Mouse (Mus musculus) cerebellum, adult 11-12 months (tissue): Measurements from ENCODE around the gene Ide.

Experiments
- DNase-seq: peaks from one replicate; pipeline ENCODE4 v3.0.0; 2022

The Ide gene

DNA sequence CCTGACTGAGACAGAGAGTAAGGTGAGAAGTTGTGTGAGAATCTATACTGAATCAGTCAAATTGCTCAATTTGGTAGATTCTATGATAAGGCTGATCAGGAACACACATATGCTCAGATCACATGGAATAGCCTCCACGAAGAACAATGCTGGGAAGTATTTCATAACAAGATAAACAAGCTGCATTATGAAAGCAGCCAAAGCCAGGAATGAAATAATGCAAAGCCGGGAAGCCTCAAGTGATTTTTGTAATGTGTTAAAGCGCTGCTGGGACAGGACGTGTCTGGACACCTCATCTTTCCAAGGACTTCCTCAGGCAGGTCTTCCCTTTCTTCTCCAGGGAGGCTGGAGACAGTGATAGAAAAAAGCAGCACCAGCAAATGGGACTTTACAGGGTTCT is 4.9 kb downstream of the Ide start:
- no peak for DNase-seq

DNA sequence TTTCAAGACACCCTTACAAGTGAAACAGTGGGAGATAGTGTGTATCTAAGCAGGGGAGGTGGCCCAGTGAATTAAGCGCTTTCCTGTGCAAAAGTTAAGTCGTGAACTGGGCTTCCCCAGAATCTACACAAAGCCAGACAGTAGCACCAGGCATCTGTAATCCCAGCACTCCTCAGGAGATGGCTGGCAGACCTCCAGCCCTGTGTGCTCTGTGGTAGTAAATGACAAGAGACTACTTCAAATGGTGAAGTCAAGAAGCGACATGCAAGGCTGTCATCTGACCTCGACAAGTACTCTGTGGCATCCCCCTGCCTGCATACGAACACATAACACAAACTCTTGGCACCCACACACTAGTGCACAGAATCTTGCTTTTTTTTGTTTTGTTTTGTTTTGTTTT is 10.4 kb downstream of the Ide start:
- no peak for DNase-seq

DNA sequence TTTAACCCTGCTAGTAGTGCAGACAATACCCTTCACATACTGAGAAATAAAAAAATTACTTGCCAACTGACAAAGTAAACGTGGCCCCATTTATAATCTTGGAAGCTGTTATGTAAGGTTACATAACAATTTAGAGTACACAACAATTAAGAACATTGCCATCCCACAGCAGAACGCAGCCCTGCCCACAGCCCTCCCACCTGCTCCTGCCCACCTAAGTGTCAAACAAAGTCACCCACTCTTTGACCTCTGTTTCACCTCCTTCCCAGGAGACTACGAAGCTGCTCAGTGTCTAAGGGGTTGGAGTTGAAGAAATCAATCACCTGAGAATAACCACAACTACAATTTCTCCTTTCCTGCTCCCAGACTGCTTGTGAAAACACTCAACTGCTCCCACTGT is 14.1 kb downstream of the Ide start:
- DNase-seq, result no peak

DNA sequence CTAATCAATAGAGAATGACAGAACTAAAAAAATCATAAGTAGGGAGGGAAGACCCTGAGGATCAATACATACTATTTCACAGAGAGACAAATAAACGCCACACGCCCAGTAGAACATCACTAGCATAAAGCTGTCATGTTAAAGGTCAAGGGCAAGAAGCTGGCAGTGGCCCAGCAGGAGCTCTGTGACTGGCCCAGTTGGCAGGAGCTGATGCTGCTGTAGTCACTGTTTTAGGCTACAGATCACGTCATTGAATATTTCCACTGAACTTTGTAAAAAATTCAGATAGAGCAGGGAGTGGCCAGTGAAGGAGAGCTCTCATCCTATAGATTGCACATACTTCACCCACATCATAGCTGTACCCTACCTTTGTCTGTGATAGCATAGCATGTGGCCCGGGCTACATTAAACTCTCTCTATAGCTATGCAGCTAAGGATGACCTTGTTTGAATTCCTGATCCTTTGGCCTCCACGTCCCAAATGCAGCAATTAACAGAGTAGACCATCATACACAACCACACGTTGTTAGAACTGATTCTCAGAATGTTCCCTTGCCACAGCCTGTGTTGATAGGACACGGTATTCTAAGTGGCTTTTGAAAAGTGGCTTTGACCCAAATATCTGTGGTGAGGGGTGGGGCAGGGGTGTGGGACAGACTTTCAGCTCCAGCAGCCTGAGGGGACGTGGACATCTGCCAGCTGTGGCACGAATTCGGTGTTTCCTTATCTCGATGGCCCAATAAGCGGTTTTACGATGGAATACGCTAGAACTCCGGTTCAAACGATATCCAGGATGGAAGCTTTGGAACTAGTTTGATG is 16.6 kb downstream of the Ide start:
- peak; percentile 19 for DNase-seq

DNA sequence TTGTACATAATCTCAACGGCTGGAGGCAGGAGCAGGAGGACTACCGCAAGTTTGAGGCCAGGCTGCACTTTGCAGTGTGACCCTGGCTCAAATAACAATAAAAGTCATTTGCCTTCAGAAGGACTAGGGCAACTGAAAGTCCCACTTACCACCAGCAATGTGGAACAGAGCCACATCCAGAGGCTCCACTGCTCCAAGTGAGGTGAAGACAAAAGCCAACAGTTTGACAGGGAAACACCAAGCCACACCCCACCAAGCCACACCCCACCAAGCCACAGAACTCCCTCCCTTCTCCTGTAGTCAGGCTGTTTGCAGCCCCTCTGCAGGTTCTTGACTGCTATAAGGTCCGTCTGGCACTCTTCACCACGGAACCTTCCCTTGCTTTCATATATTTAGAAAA is 20.3 kb downstream of the Ide start:
- no peak for DNase-seq

DNA sequence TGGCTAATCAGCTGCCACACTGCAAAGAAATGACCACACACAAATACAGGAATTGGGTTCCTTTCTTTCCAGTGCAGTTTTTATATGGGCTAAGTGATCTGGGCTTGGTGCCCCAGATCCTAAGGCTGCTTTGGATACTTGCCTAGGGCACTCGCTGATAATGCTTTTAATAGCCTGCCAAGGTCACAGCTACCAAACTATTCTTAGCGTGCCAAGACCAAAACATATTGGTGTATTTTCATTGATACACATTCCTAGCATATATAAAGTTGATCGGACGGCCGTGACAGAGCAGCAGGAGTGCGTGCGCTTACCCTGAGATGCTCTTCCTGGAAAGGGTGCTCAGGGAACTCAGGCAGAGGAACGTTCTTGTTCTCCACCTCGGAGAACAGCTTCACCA is 22.6 kb downstream of the Ide start:
- peak; percentile 35 for DNase-seq

DNA sequence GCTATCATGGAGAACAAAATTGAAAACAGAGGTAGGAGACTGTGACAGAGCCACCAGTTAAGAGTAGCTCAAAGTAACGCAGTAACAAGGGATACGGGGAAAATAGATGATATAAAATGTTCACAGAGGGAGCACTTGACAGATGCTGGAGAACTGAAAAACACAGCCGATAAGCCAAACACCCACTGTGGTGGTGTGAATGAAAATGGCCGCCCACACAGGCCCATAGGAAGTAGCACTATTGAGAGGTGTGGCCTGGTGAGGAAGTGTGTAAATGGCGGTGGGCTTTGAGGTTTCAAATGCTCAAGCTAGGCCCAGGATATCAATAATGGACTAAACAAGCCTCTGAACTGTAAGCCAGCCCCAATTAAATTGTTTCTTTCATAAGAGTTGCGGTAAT is 26.2 kb downstream of the Ide start:
- no peak for DNase-seq

DNA sequence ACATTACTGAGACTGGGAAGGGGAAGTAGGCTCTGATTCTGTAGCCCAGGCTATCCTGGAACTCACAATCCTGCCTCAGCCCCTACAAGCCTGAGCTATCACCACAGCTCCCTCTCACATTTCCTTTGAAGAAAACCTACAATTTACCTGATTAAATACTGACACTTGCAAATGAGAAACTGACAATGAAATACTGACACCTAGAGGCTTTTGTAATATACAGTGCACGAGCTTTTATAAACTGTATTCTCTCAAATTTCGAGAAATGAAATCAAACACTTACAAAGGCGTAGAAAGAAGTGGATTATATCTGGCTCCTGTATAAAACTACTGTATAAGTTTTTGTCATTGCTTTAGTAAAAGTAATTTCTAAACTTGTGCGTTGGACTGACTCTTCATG is 27.5 kb downstream of the Ide start:
- no peak for DNase-seq

DNA sequence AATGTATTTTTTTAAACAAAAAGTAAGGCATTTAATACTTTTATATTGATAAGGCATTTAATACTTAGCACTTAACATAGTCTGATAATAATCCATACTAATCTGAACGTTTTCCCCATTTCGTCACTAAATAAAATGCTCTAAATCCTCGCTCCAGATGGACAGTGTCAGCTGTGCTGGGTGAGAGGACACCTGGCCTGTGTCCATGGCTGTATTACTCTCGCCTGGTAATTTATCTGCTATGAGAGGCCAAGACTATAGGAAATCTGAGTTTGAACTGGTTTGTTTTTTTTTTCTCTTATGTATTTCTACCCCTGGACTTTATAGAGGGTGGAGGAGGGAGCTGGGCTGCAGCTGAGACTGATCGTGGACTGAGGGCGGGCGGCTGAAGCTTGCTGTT is 28.7 kb downstream of the Ide start:
- DNase-seq, result peak; percentile 15

DNA sequence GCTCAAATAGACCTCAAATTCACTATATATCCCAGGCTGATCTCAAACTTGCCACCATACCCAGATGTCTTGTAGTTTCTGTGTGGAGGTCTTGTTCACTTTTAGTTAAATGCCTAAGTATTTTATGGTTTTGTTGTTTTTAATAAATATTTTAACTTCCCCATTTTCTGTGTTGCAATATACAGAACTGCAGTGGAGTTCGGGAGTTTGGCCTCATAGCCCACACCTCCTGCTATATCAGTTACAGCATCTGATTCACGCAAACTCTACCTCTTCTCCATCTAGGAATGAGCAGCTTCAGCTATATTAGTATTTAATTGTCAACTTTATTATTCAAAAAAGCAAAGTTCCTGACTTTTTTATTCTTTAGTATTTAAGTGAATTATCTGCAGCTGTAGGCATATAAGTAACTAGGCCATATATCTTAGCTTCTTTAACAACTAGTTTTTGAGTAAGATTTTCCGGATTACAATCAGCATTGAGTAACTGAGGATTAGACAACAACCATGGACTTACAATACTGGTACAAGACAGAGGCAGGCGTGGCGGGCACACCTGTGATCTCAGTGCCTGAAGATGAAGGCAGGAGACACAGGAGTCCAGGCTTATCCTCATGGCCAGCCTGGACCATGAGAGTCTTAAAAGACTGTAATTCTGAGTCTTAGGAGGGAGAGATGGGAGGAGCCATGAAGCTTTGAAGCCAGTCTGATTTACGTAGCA is 29.7 kb downstream of the Ide start:
- DNase-seq, result no peak

DNA sequence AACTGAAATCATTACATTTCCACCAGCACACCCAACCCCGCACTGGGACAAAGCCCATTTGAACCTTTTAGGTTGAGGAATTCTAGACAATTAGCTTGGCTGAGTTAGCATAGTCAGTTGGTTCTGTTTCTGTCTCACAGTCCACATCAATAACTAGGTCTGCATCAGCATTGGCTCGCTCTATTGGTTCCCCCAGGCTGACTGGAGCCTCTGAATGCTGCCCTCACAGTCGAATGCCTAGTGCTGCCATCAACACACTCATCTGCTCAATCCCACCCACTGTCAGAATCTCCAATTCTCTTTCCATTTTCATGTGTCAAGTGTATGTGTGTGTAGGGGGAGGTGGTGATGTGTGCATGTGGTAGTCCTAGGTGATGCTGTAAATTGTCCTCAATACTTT is 31.5 kb downstream of the Ide start:
- no peak for DNase-seq

DNA sequence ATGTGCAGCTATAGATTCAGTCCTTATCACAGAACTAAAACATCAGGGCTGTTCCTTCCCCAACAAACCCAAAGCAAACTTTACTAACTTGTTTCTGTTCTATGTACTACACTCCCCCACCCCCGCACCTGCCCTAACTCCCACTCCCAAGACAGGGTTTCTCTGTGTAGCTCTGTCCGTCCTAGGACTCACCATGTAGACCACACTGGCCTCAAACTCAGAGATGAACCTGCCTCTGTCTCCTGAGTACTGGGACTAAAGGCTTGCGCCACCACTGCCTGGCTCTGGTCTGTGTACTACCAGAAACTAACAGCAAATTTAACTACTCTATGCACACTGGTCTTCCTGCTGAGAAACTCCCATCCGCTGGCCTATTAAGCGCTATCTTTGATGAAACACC is 32.8 kb downstream of the Ide start:
- DNase-seq, result no peak

DNA sequence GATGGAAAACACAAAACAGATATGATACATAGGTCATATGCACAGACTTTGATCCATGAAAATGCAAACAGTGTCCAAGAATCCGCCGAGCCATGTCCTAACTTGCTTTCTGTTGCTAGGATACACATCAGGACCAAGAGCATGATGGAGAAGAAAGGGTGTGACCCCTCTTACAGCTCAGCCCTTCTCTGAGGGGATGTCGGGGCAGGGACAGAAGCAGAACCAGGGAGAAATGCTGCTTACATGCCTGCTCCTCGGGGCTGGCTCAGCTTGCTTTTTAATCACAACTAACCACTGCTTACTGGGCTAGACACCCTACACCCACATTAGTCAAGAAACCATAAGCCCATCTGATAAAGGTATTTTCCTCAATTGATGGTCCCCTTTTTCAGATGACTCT is 33.6 kb downstream of the Ide start:
- DNase-seq, result no peak

DNA sequence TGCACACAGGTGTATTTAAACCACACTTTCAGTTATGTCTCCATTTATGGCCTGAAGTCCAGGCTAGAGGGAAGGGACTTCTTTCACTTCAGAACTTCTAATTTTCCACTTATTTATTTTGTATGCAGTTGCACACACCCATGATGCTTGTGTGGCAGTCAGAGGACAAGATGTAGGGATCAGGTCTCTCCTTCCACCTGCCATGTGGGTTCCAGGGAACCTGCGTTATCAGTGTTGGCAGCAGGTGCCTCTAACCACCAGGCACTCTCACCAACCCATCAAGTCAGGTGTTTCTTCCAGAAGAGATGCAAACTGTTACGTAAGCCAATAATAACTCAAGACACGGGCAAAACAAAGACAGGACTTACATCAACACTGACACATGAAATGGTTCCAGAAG is 35.9 kb downstream of the Ide start:
- no peak for DNase-seq

DNA sequence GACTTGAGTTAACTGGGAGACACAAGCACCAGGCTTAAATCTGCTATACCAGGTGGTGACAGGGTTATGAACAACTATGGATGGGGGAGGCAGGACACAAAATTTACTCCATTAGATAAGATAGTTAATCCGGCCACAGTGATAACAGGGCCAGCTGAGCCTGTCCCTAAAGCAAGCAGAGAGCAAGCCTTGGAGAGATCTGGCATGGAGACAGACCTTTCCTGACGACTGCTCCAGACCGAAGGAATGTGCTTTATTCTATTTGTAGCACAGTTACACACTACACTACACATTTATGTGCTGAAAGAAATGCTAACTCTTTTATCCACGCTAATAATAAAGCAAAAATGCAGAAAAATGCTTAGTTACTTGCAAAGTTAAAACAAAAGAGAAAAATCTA is 46.0 kb downstream of the Ide start:
- no peak for DNase-seq

DNA sequence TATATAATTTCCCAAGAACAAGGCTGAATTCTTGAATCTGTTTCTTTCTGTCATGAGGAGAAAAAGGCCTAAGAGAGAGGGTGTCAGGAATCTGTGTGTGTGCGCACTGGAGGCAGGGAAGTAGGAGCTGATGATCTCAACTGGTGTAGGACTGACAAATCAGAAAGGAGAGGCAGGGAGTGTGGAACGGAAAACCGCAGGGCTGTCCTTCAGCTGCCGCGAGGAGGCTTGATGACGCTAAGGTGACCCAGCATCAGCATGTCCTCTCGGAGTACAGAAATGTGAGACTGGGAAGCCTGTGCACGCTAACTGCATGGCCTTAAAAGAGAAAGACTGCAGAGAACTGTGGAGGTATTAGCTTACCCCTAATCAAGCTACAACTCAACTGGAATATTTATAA is 46.7 kb downstream of the Ide start:
- no peak for DNase-seq

DNA sequence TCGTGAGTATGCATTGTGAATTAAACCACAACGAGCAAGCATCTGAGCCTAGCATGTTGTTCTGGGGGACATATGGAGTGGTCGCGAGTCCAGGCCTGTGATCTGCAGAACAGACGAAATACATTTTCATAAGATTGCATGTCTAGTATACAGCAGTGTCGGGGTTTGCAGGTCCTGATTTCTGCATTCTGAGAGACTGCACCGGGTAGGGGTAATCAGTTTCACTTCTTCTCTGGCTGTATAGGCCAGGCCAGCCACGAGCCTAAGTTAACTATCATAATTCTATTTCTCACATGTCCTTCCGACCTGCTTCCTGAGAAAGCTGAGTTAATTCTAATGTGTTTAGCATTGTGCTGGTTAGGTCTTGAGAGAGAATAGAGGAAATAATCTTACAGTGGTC is 52.9 kb downstream of the Ide start:
- no peak for DNase-seq

DNA sequence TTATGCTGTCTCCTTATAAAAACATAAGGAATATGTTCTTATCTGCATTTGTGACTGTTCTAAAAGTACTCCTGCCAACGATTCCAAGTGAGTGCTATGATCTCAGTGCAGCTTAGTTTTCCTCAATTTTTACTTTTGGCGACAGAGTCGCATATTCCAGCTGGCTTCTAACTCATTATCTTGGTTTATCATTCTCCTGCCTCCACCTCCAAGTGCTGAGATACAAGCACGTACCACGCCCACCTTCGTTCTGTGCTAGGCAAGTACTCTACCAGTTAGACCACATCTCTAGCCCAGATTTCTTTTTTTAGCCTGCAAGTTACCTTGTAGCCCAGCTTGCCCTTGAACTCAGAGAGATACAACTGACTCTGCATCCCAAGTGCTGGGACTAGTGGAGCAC is 54.5 kb downstream of the Ide start:
- DNase-seq, result no peak

DNA sequence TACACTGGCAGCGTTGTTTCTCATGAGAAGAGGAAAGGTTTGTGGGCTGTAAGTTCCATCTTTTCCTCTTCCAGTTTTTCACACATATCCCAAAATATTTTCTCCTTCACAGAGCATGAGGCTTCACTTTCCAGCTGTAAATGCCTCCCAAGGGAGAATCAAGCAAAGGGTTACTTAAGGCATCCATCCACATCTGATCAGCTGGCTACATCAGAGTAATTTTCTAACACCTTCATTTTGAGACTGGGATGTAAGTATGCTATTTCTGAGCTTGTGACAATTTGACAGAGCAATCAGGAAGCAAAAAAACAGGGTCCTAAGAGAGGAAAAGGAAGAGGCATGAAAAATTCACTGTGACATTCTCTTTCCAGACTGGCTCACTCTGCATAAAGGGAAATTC is 55.9 kb downstream of the Ide start:
- no peak for DNase-seq

DNA sequence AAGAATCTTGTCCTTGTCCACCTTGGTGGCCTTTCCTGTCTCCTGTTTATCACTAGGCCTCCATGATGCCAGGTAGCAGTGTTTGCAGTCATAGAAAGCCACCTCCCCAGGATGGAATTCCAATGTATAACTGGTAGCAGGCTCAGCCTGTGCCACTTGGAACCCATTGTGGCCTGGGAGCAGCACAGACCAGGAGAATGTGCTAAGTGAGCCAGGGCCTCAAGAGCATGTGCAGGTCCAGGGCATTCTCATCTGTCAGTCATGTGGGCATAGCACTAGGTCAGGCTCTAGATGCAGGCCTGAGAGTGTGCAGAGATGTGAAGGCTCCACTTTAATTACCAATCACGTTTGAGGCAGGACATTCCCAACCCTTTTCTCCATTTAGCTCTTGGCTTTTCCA is 58.5 kb downstream of the Ide start:
- DNase-seq, result no peak

DNA sequence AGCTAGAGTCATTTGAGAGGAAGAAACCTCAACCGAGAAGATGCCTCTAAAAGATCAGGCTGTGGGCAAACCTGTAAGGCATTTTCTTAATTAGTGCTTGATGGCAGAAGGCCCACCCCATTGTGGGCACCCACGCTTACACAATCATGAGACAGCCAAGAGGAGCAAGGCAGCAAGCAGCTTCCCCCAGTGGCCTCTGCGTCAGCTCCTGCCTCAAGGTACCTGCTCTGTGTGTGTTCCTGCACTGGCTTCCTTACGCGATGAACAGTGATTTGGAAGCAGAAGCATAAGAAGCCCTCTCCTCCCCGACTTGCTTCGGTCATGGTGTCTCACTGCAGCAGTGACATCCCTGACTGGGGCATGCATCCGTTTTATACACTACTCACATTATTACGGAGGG is 62.1 kb downstream of the Ide start:
- no peak for DNase-seq

DNA sequence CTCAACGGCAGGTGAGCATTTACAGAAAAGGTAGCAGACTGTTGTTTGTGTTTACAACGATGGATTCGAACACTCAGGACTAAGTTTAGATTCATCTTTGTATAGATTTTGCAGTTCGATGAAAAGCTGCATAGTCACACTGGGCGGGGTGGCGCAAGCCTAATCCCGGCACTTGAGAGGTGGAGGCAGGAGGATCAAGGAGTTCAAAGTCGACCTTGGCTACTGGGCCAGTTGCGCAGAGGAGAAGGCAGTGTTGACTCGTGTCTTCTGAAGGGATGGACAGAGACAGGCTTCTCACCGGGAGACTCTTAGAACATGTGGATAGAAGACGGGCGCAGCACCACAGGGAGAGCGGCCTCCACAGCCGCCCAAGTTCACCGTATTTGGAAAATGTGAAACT is 68.5 kb downstream of the Ide start:
- DNase-seq, result no peak

DNA sequence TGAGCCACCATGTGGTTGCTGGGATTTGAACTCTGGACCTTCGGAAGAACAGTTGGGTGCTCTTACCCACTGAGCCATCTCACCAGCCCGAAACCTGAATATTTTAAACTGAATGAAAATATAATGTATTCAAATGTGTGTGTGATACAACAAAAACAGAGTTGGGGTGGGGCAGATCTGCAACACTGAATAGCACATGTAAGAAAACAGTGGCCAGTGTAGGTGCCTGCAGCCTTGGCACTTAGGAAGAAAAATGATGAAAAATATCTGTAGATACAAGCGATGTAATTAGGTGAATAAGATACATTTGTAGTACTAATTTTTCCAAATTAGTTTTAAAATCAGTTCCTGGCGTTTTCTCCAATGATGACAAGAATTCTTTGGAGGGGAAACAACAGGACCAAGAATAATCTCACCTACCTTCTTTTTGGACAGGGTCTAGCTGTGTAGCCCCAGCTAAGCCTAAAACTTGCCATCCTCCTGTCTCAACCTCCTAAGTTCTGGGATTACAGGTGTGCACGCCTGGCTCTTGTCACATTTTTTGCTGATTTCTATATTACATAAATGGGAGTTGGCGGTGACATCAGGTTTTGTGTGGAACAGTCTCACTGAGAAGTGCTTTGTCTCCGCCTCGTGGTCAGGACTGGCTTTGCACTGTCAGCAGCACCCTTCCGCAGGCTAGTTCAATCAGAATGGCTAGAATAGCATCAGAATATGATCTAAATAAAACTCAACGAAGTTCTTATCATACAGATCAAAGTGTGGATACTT is 72.1 kb downstream of the Ide start:
- peak; percentile 86 for DNase-seq
